Mouse (Mus musculus) forebrain, embryonic 14.5 days (tissue): Measurements from ENCODE around the gene Kbtbd4. TPM values are rescaled to one million over a fixed set of nuclear protein-coding genes. Genes with fewer than 3 reads are reported as not detected.

ENCODE experiments used
- ATAC-seq: fragments of 200-750 bp; cut with Nextera tagmentation; 2 replicates; pipeline ENCODE4 v1.8.0; 2017; ENCODE audit warnings: mild to moderate bottlenecking, moderate library complexity
- DNase-seq: peaks from one replicate; pipeline ENCODE4 v3.0.0-alpha.2; 2015; ENCODE audit warnings: low spot score
- H3K27ac ChIP-seq: fragments of 300-500 bp; sonication (generic); 2 replicates; pipeline ENCODE4 v1.5.1; 2014; ENCODE audit warnings: low read depth, mild to moderate bottlenecking, control low read depth, low read length, moderate library complexity
- H3K27me3 ChIP-seq: fragments of 300-500 bp; sonication (generic); replicated peaks from 2 replicates; pipeline ENCODE4 v1.6.1; 2014; ENCODE audit warnings: low read length, control low read depth, mixed read lengths; ENCODE audit not compliant: control insufficient read depth, insufficient read depth
- H3K36me3 ChIP-seq: fragments of 300-500 bp; sonication (generic); 2 replicates; pipeline ENCODE4 v1.6.1; 2014; ENCODE audit warnings: low read length, control low read depth; ENCODE audit not compliant: control insufficient read depth, insufficient read depth
- H3K4me1 ChIP-seq: fragments of 300-500 bp; sonication (generic); 2 replicates; pipeline ENCODE4 v1.6.1; 2014; ENCODE audit warnings: antibody characterized with exemption, low read length, control low read depth; ENCODE audit not compliant: control insufficient read depth, insufficient read depth
- H3K4me2 ChIP-seq: fragments of 300-500 bp; sonication (generic); 2 replicates; pipeline ENCODE4 v1.6.1; 2014; ENCODE audit warnings: mild to moderate bottlenecking, control low read depth, low read length
- H3K4me3 ChIP-seq: fragments of 300-500 bp; sonication (generic); 2 replicates; pipeline ENCODE4 v1.5.1; 2014; ENCODE audit warnings: low read depth, low read length, control low read depth
- H3K9ac ChIP-seq: fragments of 300-500 bp; sonication (generic); 2 replicates; pipeline ENCODE4 v1.6.1; 2014; ENCODE audit warnings: mild to moderate bottlenecking, low read length, control low read depth, moderate library complexity
- H3K9me3 ChIP-seq: fragments of 300-500 bp; sonication (generic); replicated peaks from 2 replicates; pipeline ENCODE4 v1.6.1; 2016; ENCODE audit warnings: low read length, control low read depth, mixed read lengths; ENCODE audit not compliant: control insufficient read depth
- WGBS: fragments of 180-500 bp; shearing (Covaris S2); extraction: QIAGEN DNeasy Blood & Tissue Kit; methylation state at CpG from one replicate; pipeline ENCODE4 v1.1.7; 2014; 5-methylcytosine and 5-hydroxymethylcytosine counted together
- polyA plus RNA-seq: library from polyadenylated mRNA; unstranded; fragments of >200 nt; fragmentation: Nextera tagmentation; extraction: Ambion mirVana; gene quantifications from 2 replicates; pipeline ENCODE4 v1.2.1, GENCODE M21; 2014

Gene Kbtbd4
- polyA plus RNA-seq, 1 experiment from 2014 or later, result 55.9 TPM

GRCm38 (mm10) chr2:90938362-90938761, 33.8 kb downstream of the Kbtbd4 start:
- H3K4me3 ChIP-seq, result no peak overlapping the region
- no peak for ATAC-seq
- peaks cover 15% of the 10 kb centered on the region for H3K4me1 ChIP-seq
- 78% methylated on average over 3 of the region's 3 CpGs for WGBS
- H3K27ac ChIP-seq, result no peak overlapping the region
- H3K9ac ChIP-seq, result no peak overlapping the region
- no peaks in the 10 kb centered on the region for H3K27me3 ChIP-seq
- no peak overlapping the region for H3K4me2 ChIP-seq
- no peak for DNase-seq
- H3K9me3 ChIP-seq, result no peaks in the 10 kb centered on the region
- no peaks in the 10 kb centered on the region for H3K36me3 ChIP-seq

GRCm38 (mm10) chr2:90939750-90940149, 35.2 kb downstream of the Kbtbd4 start:
- no peak for DNase-seq
- Histone ChIP-seq H3K9ac (peak overlapping the region; percentile 91), H3K4me1 (peaks cover 17% of the 10 kb centered on the region), H3K27me3 (no peaks in the 10 kb centered on the region), H3K4me2 (peak overlapping the region; percentile 78), H3K27ac (peak overlapping the region; percentile 92), H3K4me3 (peak overlapping the region; percentile 99), H3K36me3 (0 out of 2 replicates have a peak, but pooled peaks cover 2% of the 10 kb centered on the region), H3K9me3 (no peaks in the 10 kb centered on the region)
- peak; percentile 46 for ATAC-seq
- WGBS, result 50% methylated on average over 8 of the region's 8 CpGs

- Histone ChIP-seq H3K9me3 (no peaks in the 10 kb centered on the region), H3K9ac (peak within 1 kb of the TSS; percentile 91), H3K4me2 (peak within 1 kb of the TSS; percentile 78), H3K27ac (peak within 1 kb of the TSS; percentile 92), H3K27me3 (no peaks in the 10 kb centered on the region), H3K4me1 (peaks cover 17% of the 10 kb centered on the region), H3K36me3 (0 out of 2 replicates have a peak, but pooled peaks cover 2% of the 10 kb centered on the region), H3K4me3 (peak within 1 kb of the TSS; percentile 99)
- peak; percentile 94 for DNase-seq
- peak; percentile 98 for ATAC-seq
- under 1% methylated on average over 85 of the region's 113 CpGs for WGBS
Observed at GRCm38 (mm10) chr2:90940233-90941229, 36.0 kb downstream of the Kbtbd4 start, which contains the start of gene Celf1. Celf1 (plus strand) TSS chr2:90940382.

- DNase-seq (no peak), ATAC-seq (no peak)
- H3K27ac ChIP-seq, result no peak overlapping the region
- H3K27me3 ChIP-seq, result no peaks in the 10 kb centered on the region
- peak overlapping the region; percentile 78 for H3K4me2 ChIP-seq
- 44% methylated on average over 2 of the region's 2 CpGs for WGBS
- H3K4me1 ChIP-seq, result peaks cover 17% of the 10 kb centered on the region
- 0 out of 2 replicates have a peak, but pooled peaks cover 2% of the 10 kb centered on the region for H3K36me3 ChIP-seq
- peak overlapping the region; percentile 99 for H3K4me3 ChIP-seq
- H3K9me3 ChIP-seq, result no peaks in the 10 kb centered on the region
- H3K9ac ChIP-seq, result peak overlapping the region; percentile 5; the same call in 1 of the 2 replicates
Observed at GRCm38 (mm10) chr2:90941744-90942143, 37.2 kb downstream of the Kbtbd4 start.

- Histone ChIP-seq H3K9me3 (no peaks in the 10 kb centered on the region), H3K27ac (no peak overlapping the region), H3K4me2 (no peak overlapping the region), H3K27me3 (no peaks in the 10 kb centered on the region), H3K4me3 (no peak overlapping the region), H3K36me3 (no peaks in the 10 kb centered on the region), H3K9ac (no peak overlapping the region), H3K4me1 (no peaks in the 10 kb centered on the region)
- WGBS, result 82% methylated on average over 5 of the region's 5 CpGs
- ATAC-seq (no peak), DNase-seq (no peak)
Observed at GRCm38 (mm10) chr2:90950149-90950548, 45.6 kb downstream of the Kbtbd4 start.

GRCm38 (mm10) chr2:90950582-90951194, 46.1 kb downstream of the Kbtbd4 start:
- H3K4me2 ChIP-seq, result no peak overlapping the region
- ATAC-seq (0 out of 2 replicates have a peak, but pooled peaks have one; percentile 18), DNase-seq (no peak)
- H3K4me3 ChIP-seq, result no peak overlapping the region
- no peak overlapping the region for H3K9ac ChIP-seq
- H3K27ac ChIP-seq, result no peak overlapping the region; the same call in 1 of the 2 replicates
- no peaks in the 10 kb centered on the region for H3K36me3 ChIP-seq
- H3K4me1 ChIP-seq, result peaks cover 3% of the 10 kb centered on the region; the same call in 1 of the 2 replicates
- no peaks in the 10 kb centered on the region for H3K27me3 ChIP-seq
- H3K9me3 ChIP-seq, result no peaks in the 10 kb centered on the region

- Histone ChIP-seq H3K4me3 (no peak overlapping the region), H3K36me3 (no peaks in the 10 kb centered on the region), H3K9me3 (no peaks in the 10 kb centered on the region), H3K9ac (no peak overlapping the region), H3K4me1 (peaks cover 8% of the 10 kb centered on the region; the same call in 1 of the 2 replicates), H3K27me3 (no peaks in the 10 kb centered on the region), H3K4me2 (no peak overlapping the region), H3K27ac (no peak overlapping the region)
- 39% methylated on average over 3 of the region's 3 CpGs for WGBS
- DNase-seq (no peak), ATAC-seq (no peak)
Observed at GRCm38 (mm10) chr2:90953461-90953860, 48.9 kb downstream of the Kbtbd4 start.

GRCm38 (mm10) chr2:90956053-90956452, 51.5 kb downstream of the Kbtbd4 start:
- DNase-seq (peak; percentile 81), ATAC-seq (peak; percentile 87)

More at GRCm38 (mm10) chr2:90956053-90956452, 51.5 kb downstream of the Kbtbd4 start:
- Histone ChIP-seq H3K4me3 (no peak overlapping the region), H3K27me3 (no peaks in the 10 kb centered on the region), H3K9ac (no peak overlapping the region), H3K4me2 (no peak overlapping the region), H3K27ac (0 out of 2 replicates have a peak overlapping the region, but pooled peaks have one; percentile 34), H3K36me3 (no peaks in the 10 kb centered on the region), H3K4me1 (peaks cover 8% of the 10 kb centered on the region; the same call in 1 of the 2 replicates), H3K9me3 (no peaks in the 10 kb centered on the region)
- WGBS, result 5% methylated on average over 1 of the region's 1 CpGs
